Mouse (Mus musculus) limb, embryonic 14.5 days (tissue): ENCODE measurements around the gene Cebpb. TPM values are rescaled to one million over a fixed set of nuclear protein-coding genes. Genes with fewer than 3 reads are reported as not detected.
A peak's percentile ranks its signal among the peaks of the same experiment; 100 is the strongest.

ENCODE experiments used
- ATAC-seq: fragments of 200-750 bp; cut with Nextera tagmentation; 2 replicates; pipeline ENCODE4 v1.8.0; 2017; ENCODE audit warnings: low read depth, moderate number of reproducible peaks, moderate TSS enrichment; ENCODE audit not compliant: low FRiP score
- DNase-seq: peaks from one replicate; pipeline ENCODE4 v3.0.0-alpha.2; 2015; ENCODE audit warnings: low spot score
- H3K27ac ChIP-seq: fragments of 300-500 bp; sonication (generic); replicated peaks from 2 replicates; pipeline ENCODE4 v1.5.1; 2014; ENCODE audit warnings: low read depth, mild to moderate bottlenecking, low read length, moderate library complexity, mixed read lengths
- H3K27me3 ChIP-seq: fragments of 300-500 bp; sonication (generic); 2 replicates; pipeline ENCODE4 v1.6.1; 2014; ENCODE audit warnings: low read length, mixed read lengths; ENCODE audit not compliant: control insufficient read depth, insufficient read depth
- H3K36me3 ChIP-seq: fragments of 300-500 bp; sonication (generic); 2 replicates; pipeline ENCODE4 v1.6.1; 2014; ENCODE audit warnings: mild to moderate bottlenecking, low read length, moderate library complexity, mixed read lengths; ENCODE audit not compliant: control insufficient read depth, insufficient read depth
- H3K4me1 ChIP-seq: fragments of 300-500 bp; sonication (generic); 2 replicates; pipeline ENCODE4 v1.6.1; 2014; ENCODE audit warnings: antibody characterized with exemption, low read length, mixed read lengths; ENCODE audit not compliant: control insufficient read depth, insufficient read depth
- H3K4me2 ChIP-seq: fragments of 300-500 bp; sonication (generic); replicated peaks from 2 replicates; pipeline ENCODE4 v1.6.1; 2014; ENCODE audit warnings: low read depth, mild to moderate bottlenecking, low read length, moderate library complexity; ENCODE audit not compliant: severe bottlenecking
- H3K4me3 ChIP-seq: fragments of 300-500 bp; sonication (generic); replicated peaks from 2 replicates; pipeline ENCODE4 v1.5.1; 2014; ENCODE audit warnings: low read length
- H3K9ac ChIP-seq: fragments of 300-500 bp; sonication (generic); 2 replicates; pipeline ENCODE4 v1.6.1; 2014; ENCODE audit warnings: mild to moderate bottlenecking, low read depth, low read length, moderate library complexity; ENCODE audit not compliant: severe bottlenecking
- H3K9me3 ChIP-seq: fragments of 300-500 bp; sonication (generic); 2 replicates; pipeline ENCODE4 v1.6.1; 2016; ENCODE audit warnings: low read length; ENCODE audit not compliant: control insufficient read depth
- POLR2A ChIP-seq: fragments of 200-500 bp; IDR thresholded peaks from 2 replicates; pipeline ENCODE4 v1.8.0; 2012; ENCODE audit warnings: inconsistent platforms, mild to moderate bottlenecking, moderate library complexity, borderline replicate concordance; ENCODE audit not compliant: insufficient read depth, insufficient read length; ENCODE audit errors: extremely low read depth
- WGBS: fragments of 180-500 bp; shearing (Covaris S2); extraction: QIAGEN DNeasy Blood & Tissue Kit; methylation state at CpG from one replicate; pipeline ENCODE4 v1.1.7; 2014; 5-methylcytosine and 5-hydroxymethylcytosine counted together
- polyA plus RNA-seq, 2 experiments: library from polyadenylated mRNA; depleted of rRNA in 1 of 2; stranded (reverse) in 1 of 2; unstranded in 1 of 2; fragments of >200 nt; fragmentation: Nextera tagmentation in 1 of 2; extraction: Ambion mirVana in 1 of 2; gene quantifications; 2 replicates each; pipeline versions ENCODE4 v1.2.1 to v1.2.3; 2012 to 2014

Cebpb gene
- polyA plus RNA-seq, 2 experiments, result 27.4 to 29.7 TPM

- peaks cover 20% of the 10 kb centered on the region for H3K4me1 ChIP-seq
- no peaks in the 10 kb centered on the region; the same call in 1 of the 2 replicates for H3K36me3 ChIP-seq
- WGBS, result under 1% methylated on average over 12 of the region's 12 CpGs
- DNase-seq, result no peak
- H3K9ac ChIP-seq, result peak overlapping the region; percentile 84
- H3K4me3 ChIP-seq, result peak overlapping the region; percentile 92
- H3K27ac ChIP-seq, result no peak overlapping the region
- H3K27me3 ChIP-seq, result no peaks in the 10 kb centered on the region
- ATAC-seq, result no peak
- H3K9me3 ChIP-seq, result no peaks in the 10 kb centered on the region
- H3K4me2 ChIP-seq, result peak overlapping the region; percentile 97
- TF ChIP-seq POLR2A, result no peak
Measured at GRCm38 (mm10) chr2:167660611-167660971, 28.1 kb upstream of the Cebpb start.

- TF ChIP-seq POLR2A, result peak; percentile 75; the same call in 1 of the 2 replicates
- 0% methylated on average over 75 of the region's 110 CpGs for WGBS
- Histone ChIP-seq H3K27ac (peak within 1 kb of the TSS; percentile 58; the same call in 1 of the 2 replicates), H3K36me3 (no peaks in the 10 kb centered on the region; the same call in 1 of the 2 replicates), H3K4me1 (peaks cover 20% of the 10 kb centered on the region), H3K4me3 (peak within 1 kb of the TSS; percentile 92), H3K4me2 (peak within 1 kb of the TSS; percentile 97), H3K9me3 (no peaks in the 10 kb centered on the region), H3K9ac (peak within 1 kb of the TSS; percentile 84), H3K27me3 (no peaks in the 10 kb centered on the region)
- ATAC-seq, result peak; percentile 96
- peak; percentile 93 for DNase-seq
Measured at GRCm38 (mm10) chr2:167661270-167662203, 27.2 kb upstream of the Cebpb start, which contains the start of gene Gm20431. Gene Gm20431, minus strand, starts transcription at chr2:167661496.

DNA sequence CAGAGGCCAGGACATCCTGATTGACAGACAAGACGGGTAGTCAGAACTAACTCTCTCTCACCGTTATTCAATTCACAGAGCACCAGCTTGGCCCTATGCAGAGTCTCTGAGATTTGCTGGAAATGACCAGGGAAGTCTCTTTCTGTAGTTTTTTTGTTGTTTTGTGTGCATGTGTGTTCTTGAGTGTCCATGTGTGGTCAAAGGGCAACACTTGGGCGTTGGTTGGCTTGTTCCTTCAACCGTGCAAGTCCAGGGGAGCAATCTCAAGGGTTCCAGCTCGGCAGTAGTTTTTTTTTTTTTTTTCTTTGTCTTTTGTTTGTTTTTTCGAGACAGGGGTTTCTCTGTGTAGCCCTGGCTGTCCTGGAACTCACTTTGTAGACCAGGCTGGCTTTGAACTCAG is 26.0 kb upstream of the Cebpb start:
- Histone ChIP-seq H3K4me3 (no peak overlapping the region), H3K4me2 (no peak overlapping the region), H3K4me1 (peaks cover 20% of the 10 kb centered on the region), H3K27me3 (no peaks in the 10 kb centered on the region), H3K9me3 (no peaks in the 10 kb centered on the region), H3K27ac (no peak overlapping the region), H3K36me3 (no peaks in the 10 kb centered on the region; the same call in 1 of the 2 replicates), H3K9ac (no peak overlapping the region)
- ATAC-seq (no peak), DNase-seq (no peak)
- TF ChIP-seq POLR2A, result no peak
- 55% methylated on average over 6 of the region's 6 CpGs for WGBS

- ATAC-seq, result no peak
- Histone ChIP-seq H3K27ac (no peak overlapping the region), H3K4me1 (no peaks in the 10 kb centered on the region), H3K27me3 (no peaks in the 10 kb centered on the region), H3K4me2 (no peak overlapping the region), H3K9me3 (no peaks in the 10 kb centered on the region), H3K9ac (no peak overlapping the region), H3K4me3 (no peak overlapping the region), H3K36me3 (no peaks in the 10 kb centered on the region)
- no peak for DNase-seq
- TF ChIP-seq POLR2A, result no peak
- WGBS, result 71% methylated on average over 18 of the region's 18 CpGs
Measured at GRCm38 (mm10) chr2:167665972-167666713, 22.6 kb upstream of the Cebpb start.

GRCm38 (mm10) chr2:167668426-167668825 is 20.3 kb upstream of the Cebpb start:
- no peak for DNase-seq
- ATAC-seq, result no peak
- no peak overlapping the region for H3K9ac ChIP-seq
- H3K4me1 ChIP-seq, result no peaks in the 10 kb centered on the region
- no peaks in the 10 kb centered on the region for H3K36me3 ChIP-seq
- no peak overlapping the region for H3K27ac ChIP-seq
- H3K4me3 ChIP-seq, result no peak overlapping the region
- no peak overlapping the region for H3K4me2 ChIP-seq
- no peaks in the 10 kb centered on the region for H3K9me3 ChIP-seq
- no peaks in the 10 kb centered on the region for H3K27me3 ChIP-seq
- WGBS, result 87% methylated on average over 5 of the region's 5 CpGs
- TF ChIP-seq POLR2A, result no peak
